Mouse (Mus musculus) frontal cortex, postnatal 10 days (tissue): ENCODE data around the gene Mrm3.

Experiments used
- DNase-seq, 2 experiments: peaks; one replicate each; pipeline ENCODE4 v3.0.0; 2022; ENCODE audit warnings: low spot score in 2 of 2, mixed read lengths in 1 of 2

Gene Mrm3

GRCm38 (mm10) chr11:76252036-76252435, 8.5 kb downstream of the Mrm3 start:
- no peak for DNase-seq

DNA sequence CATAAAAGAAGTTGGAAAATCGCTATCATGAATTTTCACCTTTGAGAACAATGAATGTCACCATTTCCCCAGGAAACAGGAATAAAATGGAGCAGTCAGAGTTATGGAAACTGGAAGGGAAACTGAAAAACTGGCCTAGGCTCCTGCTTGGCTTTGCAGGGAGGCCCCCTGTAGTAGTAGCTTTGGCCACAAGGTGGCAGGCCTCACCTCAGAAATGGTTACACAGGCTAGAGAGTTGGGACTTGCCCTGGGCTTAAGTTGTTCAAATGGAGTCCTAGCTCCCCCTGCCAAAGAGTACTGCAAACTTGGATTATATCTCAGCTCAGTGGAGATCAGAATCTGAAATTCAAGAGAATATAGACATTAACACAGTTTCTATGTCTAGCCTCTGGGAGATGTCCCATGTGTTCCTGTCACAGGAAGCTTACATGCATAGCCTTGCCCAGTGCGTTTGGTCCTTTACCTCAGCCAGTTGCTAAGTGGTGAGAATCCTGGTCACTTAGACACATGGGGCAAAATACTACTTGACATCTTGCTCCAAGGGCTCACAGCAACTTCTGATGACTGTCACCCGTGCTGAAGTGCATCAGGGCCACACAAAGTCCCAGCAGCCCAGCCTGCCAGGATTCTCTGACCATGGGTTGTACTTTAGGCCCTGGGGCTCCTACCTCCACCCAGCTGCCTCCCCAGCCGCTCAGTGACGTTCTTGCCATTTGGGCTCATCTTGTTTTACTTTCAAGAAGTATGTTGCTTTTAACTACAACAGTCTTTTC, 9.8 kb downstream of the Mrm3 start:
- peak; percentile 54 to 80 for DNase-seq

DNA sequence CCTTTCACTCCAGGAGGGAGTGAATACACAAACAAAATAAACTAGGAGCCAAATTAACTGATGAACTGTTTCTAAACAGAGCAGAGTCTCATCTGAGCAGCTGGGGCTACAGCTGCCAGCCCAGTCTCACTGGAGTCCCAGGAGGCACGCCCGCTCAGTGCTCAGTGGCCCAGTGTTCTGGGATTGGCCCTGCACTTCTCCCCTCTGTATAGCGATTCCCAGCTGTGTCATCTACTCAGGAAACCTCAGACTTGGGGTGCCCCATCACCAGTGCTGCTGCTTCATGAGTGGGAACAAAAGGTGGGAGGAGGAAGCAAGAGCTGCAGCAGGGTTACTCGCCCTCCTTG, 10.4 kb downstream of the Mrm3 start:
- no peak for DNase-seq

- DNase-seq: peak in 1 of 2 experiments; percentile 45
These were observed 12.0 kb downstream of the Mrm3 start for GRCm38 (mm10) chr11:76255431-76256001.

GRCm38 (mm10) chr11:76256129-76256528, 12.6 kb downstream of the Mrm3 start:
- no peak for DNase-seq

GRCm38 (mm10) chr11:76257386-76257785, 13.9 kb downstream of the Mrm3 start:
- no peak for DNase-seq

GRCm38 (mm10) chr11:76258511-76258910, 15.0 kb downstream of the Mrm3 start:
- DNase-seq: no peak

DNA sequence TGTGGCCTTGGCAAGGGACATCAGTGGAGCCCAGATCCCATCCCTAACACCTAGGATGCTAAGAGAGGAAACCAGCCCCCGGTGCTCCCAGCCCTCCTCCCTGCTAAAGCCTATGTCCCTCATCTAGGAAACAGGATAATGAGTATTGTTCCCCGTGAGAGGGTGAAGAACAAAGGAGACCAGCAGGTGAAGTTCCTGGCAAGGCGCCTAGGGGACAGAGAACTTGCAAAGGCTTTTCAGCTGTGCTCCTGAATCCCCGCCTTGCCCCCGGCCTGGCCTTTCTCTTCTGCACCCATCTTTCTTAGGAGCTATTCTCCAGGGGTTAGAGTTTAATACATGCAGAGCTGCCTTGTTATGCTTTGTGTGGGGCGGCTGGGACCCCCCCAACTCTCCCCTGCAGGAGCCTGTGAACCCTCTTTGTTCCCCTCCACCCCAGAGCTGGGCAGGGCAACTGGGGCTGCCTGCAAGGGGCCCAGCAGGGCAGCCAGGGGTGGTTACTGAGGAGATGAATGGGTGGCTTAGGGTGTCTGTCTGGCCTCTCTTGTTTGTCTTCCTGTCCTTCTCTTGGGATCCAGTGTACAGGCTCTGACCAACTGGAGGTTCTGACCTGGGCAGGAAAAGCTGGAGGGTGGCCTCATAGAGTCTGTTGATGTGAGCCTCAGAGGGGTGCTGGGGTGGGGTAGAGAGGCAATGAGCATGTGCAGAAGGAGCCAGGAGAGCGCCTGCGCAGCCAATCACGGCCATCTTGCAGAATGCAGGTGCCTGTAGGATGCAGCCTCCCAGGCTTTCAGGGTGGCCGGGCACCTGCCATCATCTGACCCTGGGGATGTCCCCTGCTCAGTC, 16.9 kb downstream of the Mrm3 start:
- no peak for DNase-seq

- DNase-seq: no peak
These were observed 17.7 kb downstream of the Mrm3 start for GRCm38 (mm10) chr11:76261224-76261623.

DNA sequence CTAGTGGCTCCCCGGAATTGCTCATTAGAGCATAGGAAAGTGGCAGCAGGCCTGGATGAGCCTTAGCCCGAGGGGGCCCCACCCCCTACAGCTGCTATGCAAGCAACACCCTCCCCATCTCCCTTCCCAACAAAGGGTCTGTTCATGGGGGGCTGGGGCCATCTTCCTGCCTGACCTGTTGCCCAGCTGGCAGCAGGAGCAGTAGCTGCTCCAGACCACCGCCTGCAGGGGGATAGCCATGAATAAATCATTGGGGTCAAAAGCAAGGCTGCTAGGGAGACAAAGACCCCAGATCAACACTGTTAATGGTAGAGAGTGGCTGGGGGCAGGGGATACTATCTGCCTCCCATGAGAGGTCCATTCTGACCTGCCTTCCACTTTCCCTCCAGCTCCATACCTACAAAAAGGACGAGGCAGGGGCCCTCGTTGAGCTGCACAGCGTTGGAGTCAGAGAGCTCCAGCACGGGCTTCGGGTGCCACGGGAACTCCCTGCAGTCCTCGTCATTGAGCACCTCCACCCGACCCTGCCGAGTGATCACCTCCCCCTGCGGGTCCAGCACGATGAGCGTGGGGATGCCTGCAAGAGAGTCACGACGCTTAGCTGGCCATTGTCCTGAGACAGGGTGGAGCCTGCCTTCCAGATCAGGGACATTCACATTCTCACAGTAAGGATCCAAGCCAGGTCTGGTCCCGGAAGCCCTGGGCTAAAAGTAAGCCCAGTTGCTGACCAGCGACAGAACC, 19.3 kb downstream of the Mrm3 start:
- DNase-seq: no peak

GRCm38 (mm10) chr11:76267550-76267949, 24.0 kb downstream of the Mrm3 start:
- no peak for DNase-seq

DNA sequence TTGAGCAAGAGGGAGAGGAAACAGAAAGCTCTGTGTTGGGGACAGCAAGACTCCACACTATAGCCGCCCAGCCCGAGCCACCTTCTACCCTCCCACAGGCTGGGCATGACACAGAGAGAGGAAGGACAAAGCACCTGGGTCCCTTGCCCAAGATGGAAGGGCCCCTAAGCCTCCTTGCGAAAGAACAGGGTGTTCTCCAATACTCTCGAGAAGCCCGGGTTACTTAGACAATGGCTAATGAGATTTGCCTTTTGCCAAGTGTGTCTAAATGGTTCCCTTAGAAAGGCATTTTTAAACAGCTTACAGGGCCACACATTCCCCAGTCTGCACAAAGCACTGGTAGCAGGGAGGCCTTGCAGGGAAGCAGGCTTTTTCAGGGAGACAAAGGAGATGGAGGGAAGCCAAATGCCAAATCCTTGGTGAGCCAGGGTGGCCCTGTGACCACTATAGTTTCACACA, 24.5 kb downstream of the Mrm3 start:
- no peak for DNase-seq

GRCm38 (mm10) chr11:76268521-76269065, 25.1 kb downstream of the Mrm3 start:
- DNase-seq: no peak

DNA sequence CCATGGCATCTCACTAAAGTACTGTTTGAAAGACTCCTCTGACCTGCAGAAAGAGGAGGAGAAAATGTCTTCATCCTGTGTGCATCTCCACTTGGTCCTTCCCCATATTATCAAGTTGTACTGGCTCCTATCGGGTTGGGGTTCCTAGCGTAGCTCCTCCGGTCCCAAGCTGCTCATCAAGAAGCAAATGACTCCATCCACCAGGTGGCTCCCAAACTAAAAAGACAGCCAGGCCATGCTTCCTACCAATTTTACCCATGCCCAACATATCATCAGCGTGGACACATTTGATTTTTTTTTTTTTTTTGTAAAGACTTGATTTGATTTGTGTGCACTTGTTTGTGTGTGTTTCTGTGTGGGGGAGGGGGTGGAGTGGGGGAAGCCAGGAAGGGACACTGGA, 28.9 kb downstream of the Mrm3 start:
- DNase-seq: no peak

DNA sequence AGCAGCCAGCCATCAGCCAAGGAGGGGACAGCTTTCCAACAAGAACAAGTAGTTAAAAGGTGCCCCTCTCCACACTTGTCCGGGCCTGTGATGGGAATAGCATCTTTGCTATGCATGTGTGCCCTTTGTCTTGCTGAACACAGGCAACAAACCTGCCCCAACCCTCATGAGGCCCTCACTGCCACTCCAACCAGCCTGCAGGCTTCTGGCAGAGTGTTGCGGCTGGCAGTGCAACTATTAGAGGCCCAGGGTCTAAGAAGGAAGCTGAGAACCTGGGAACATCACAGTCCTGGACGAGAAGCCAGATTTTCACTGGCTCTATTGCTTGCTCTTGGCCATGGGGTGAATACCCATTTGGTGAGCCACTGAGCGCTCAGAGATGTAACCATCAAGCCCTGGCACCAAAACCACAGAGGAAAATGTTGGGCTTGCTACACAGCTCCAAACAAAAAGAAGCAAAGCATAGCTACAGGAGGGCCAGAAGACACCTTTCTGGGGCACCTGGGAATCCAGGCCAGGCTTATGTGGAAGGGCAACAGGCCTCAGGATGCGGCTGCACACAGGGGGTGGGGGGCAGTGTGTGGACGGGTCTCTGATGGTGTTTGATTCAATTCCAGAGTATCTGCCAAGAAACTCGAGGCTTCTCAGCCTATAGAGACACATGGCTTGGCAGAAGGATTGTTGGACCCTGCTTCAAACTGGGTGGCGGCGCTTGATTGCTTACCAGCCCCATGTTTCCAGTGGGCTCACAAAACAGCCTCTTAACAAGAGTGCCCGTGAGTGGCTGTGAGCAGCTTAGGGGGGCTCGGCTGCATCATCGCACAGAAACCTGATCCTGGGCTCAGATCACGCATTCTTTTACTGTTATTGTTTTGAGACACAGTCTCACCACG, 35.7 kb downstream of the Mrm3 start:
- no peak for DNase-seq

- DNase-seq: no peak
These were observed 36.5 kb downstream of the Mrm3 start for GRCm38 (mm10) chr11:76279971-76280370.

GRCm38 (mm10) chr11:76283841-76284240, 40.3 kb downstream of the Mrm3 start:
- no peak for DNase-seq

DNA sequence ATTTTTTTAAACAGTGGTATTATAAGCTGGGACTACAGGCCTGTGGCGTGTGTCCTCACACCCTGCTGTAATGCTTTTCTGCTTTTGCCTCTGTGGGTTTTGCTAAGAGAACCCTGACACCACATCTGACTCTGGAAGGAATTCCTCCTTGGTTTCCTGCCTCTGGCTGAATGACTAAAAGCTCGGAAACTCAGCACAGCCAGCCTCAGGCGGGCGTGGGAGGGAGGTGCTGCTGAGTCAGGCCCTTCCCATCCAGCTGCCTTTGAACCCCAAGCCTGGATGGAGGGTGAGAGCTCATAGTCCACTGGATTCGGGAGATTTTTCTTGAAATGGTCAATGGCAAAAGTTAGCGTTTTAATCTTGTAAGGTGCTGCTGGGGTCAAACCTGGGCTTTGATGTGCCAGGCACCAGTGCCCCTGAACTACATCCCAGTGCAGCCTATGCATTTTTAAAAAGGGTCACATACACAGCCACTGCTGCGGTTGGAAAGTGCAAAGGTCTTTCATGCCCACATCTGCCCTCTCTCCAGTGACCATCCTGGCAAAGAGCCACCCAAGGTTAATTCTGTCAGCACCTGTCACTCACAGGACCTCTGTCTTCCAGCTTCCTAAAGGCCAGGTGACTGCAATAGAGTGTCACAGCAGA, 42.0 kb downstream of the Mrm3 start:
- DNase-seq: no peak

- no peak for DNase-seq
These were observed 43.1 kb downstream of the Mrm3 start for GRCm38 (mm10) chr11:76286534-76287126.

DNA sequence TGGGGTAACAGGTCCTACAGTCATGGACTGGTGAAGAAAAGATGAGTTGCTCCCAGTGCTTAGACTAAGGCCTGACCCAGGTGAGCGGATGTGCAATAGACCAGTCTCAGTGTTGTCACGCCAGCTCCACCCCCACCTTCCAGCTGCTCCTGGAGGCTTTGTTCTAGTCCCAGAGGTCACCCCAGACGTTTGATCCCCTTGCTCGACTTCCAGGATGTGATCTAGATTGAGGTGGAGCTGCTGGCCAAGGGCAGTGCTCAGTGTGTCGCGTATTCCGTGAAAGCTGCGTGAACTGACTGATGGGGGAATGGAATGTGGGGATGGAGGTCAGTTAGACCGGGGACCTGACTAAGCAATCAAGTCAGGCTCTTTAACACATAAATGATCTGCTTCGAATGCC, 43.8 kb downstream of the Mrm3 start:
- DNase-seq: no peak
